ENCODE assay signal across 8 mouse cellular contexts in genomic region chr3:116594076-116594727, GRCm38 (mm10). TPM values are rescaled to one million over a fixed set of nuclear protein-coding genes. Genes with fewer than 3 reads are reported as not detected.
DNase-seq lines count a peak whose midpoint lies in the region; ATAC-seq and TF ChIP-seq lines count a peak whose summit lies in the region.

No protein-coding gene starts in this region.

- H3K4me3 ChIP-seq in heart, embryonic 16.5 days (ENCODE audit: low read length), result peak overlapping the region; percentile 98
- peak overlapping the region; percentile 97 for H3K4me3 ChIP-seq in E14TG2a.4 (replicated peaks; ENCODE audit: low read length)
- peak overlapping the region; percentile 86 for H3K4me3 ChIP-seq in midbrain, embryonic 14.5 days (replicated peaks; ENCODE audit: low read depth, low read length)

- peak overlapping the region; percentile 88 for H3K27ac ChIP-seq in heart, embryonic 16.5 days (ENCODE audit: low read length)
- peak overlapping the region; percentile 81 for H3K27ac ChIP-seq in midbrain, embryonic 14.5 days (replicated peaks; ENCODE audit: low read depth, low read length)

- ATAC-seq in heart, embryonic 16.5 days (replicated peaks; ENCODE audit: extremely low read depth, insufficient read depth, low FRiP score), result peak; percentile 63
- ATAC-seq in midbrain, embryonic 14.5 days (ENCODE audit: low FRiP score, low TSS enrichment), result peak; percentile 70

- DNase-seq in heart, adult 9 months (ENCODE audit: low spot score in 2 of 2), result no peak
- peak; percentile 70 for DNase-seq in embryo, embryonic 10.5 days (ENCODE audit: low spot score)
- peak; percentile 8 for DNase-seq in hindlimb bud, embryonic 11.5 days (ENCODE audit: extremely low spot score, low read depth, low spot score)
- DNase-seq in midbrain, embryonic 14.5 days, result peak; percentile 76
- DNase-seq in adipocyte (ENCODE audit: low spot score), result no peak
- no peak for DNase-seq in cerebellum, adult 9-11 months

- WGBS in heart, embryonic 16.5 days, result 2% methylated on average over 22 of the region's 22 CpGs
- 2% methylated on average over 22 of the region's 22 CpGs for WGBS in midbrain, embryonic 14.5 days

- H3K9ac ChIP-seq in heart, embryonic 16.5 days (ENCODE audit: low read length), result peak overlapping the region; percentile 92
- peak overlapping the region; percentile 61 for H3K9ac ChIP-seq in midbrain, embryonic 14.5 days (replicated peaks; ENCODE audit: low read length)

- peak overlapping the region; percentile 65 for H3K4me2 ChIP-seq in heart, embryonic 16.5 days (ENCODE audit: low read depth, low read length)
- peak overlapping the region; percentile 52 for H3K4me2 ChIP-seq in midbrain, embryonic 14.5 days (ENCODE audit: low read length)

- H3K4me1 ChIP-seq in heart, embryonic 16.5 days (ENCODE audit: control insufficient read depth, insufficient read depth, low read length), result peaks cover 6% of the 10 kb centered on the region
- peaks cover 46% of the 10 kb centered on the region for H3K4me1 ChIP-seq in E14TG2a.4 (replicated peaks; ENCODE audit: low read depth, low read length)
- peaks cover 13% of the 10 kb centered on the region for H3K4me1 ChIP-seq in midbrain, embryonic 14.5 days (ENCODE audit: control insufficient read depth, insufficient read depth, low read length)

- H3K27me3 ChIP-seq in heart, embryonic 16.5 days (ENCODE audit: control insufficient read depth, insufficient read depth, low read length), result no peaks in the 10 kb centered on the region
- no peaks in the 10 kb centered on the region for H3K27me3 ChIP-seq in E14TG2a.4 (ENCODE audit: insufficient read depth, low read length)
- no peaks in the 10 kb centered on the region for H3K27me3 ChIP-seq in midbrain, embryonic 14.5 days (ENCODE audit: control insufficient read depth, insufficient read depth, low read length)

- H3K9me3 ChIP-seq in heart, embryonic 16.5 days (replicated peaks; ENCODE audit: control insufficient read depth, low read length), result no peaks in the 10 kb centered on the region
- no peaks in the 10 kb centered on the region for H3K9me3 ChIP-seq in E14TG2a.4 (ENCODE audit: low read length)
- H3K9me3 ChIP-seq in midbrain, embryonic 14.5 days (ENCODE audit: control insufficient read depth, low read length), result no peaks in the 10 kb centered on the region

- peaks cover 19% of the 10 kb centered on the region for H3K36me3 ChIP-seq in heart, embryonic 16.5 days (ENCODE audit: control insufficient read depth, insufficient read depth)
- peaks cover 32% of the 10 kb centered on the region for H3K36me3 ChIP-seq in E14TG2a.4 (ENCODE audit: insufficient read depth, low read length)
- H3K36me3 ChIP-seq in midbrain, embryonic 14.5 days (ENCODE audit: control insufficient read depth, insufficient read depth, low read length), result peaks cover 27% of the 10 kb centered on the region

- TF ChIP-seq CTCF in E14TG2a.4 (conservative IDR thresholded peaks at IDR 0.05; ENCODE audit: low read length), result no peak

RNA-seq across cellular contexts. Expression of gene Sass6, which starts 0.6 kb away (rescaled TPM):
- 11.3 and 14.0 TPM in 2 replicates for polyA plus RNA-seq in heart, embryonic 16.5 days (2015; fragmentation: Nextera tagmentation; extraction: Ambion mirVana)
- polyA plus RNA-seq in midbrain, embryonic 14.5 days (2014; fragmentation: Nextera tagmentation; extraction: Ambion mirVana), result 10.0 and 16.2 TPM in 2 replicates

RNA-seq across cellular contexts. Expression of gene Trmt13, which starts 20.2 kb away (rescaled TPM):
- 16.8 and 18.9 TPM in 2 replicates for polyA plus RNA-seq in heart, embryonic 16.5 days (2015; fragmentation: Nextera tagmentation; extraction: Ambion mirVana)
- 22.9 and 26.1 TPM in 2 replicates for polyA plus RNA-seq in midbrain, embryonic 14.5 days (2014; fragmentation: Nextera tagmentation; extraction: Ambion mirVana)

RNA-seq across cellular contexts. Expression of gene Lrrc39, which starts 31.4 kb away (rescaled TPM):
- polyA plus RNA-seq in heart, embryonic 16.5 days (2015; fragmentation: Nextera tagmentation; extraction: Ambion mirVana), result 33.0 and 37.1 TPM in 2 replicates
- 0.34 and 0.49 TPM in 2 replicates for polyA plus RNA-seq in midbrain, embryonic 14.5 days (2014; fragmentation: Nextera tagmentation; extraction: Ambion mirVana)

Comparison
In these comparisons a context has a peak if more than half of its experiments do, and no peak if none do; other contexts are left out.
1. DNase-seq: peak in embryo, embryonic 10.5 days (single experiment), hindlimb bud, embryonic 11.5 days (single experiment) and midbrain, embryonic 14.5 days (single experiment); none in heart, adult 9 months (0 of 2), adipocyte (single experiment) and cerebellum, adult 9-11 months (single experiment).
2. RNA of gene Lrrc39, which starts 31.4 kb away (polyA plus RNA-seq): 33.0 to 37.1 TPM in heart, embryonic 16.5 days; 0.34 to 0.49 TPM in midbrain, embryonic 14.5 days; every median in the first group is over 10 times any median in the second.
3. Peak in every context shown above with its lines, with median percentiles within 50 percentile points of each other: H3K4me3 ChIP-seq.